Mouse (Mus musculus): Measurements from ENCODE around the gene Fam222b. TPM values are rescaled to one million over a fixed set of nuclear protein-coding genes. Genes with fewer than 3 reads are reported as not detected.
A peak's percentile ranks its signal among the peaks of the same experiment; 100 is the strongest.

The Fam222b gene
- polyA plus RNA-seq, 1 experiment, result 36.5 TPM

DNA sequence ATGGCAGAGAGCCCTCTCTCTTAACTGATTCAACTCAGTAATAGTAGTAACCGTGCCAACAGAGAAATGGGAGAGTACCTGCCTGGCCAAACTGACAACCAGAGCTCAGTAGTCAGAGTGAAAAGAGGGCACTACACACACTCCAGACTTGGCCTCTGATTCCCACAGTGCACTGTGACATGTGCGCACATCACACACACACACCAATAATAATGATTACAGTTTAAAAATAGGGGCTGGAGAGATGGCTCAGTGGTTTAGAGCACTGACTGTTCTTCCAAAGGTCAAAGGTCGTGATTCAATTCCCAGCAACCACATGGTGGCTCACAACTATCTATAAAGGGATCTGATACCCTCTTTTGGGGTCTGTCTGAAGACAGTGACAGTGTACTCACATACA, 43.6 kb downstream of the Fam222b start:
- no peak for DNase-seq (ENCODE audit: low read depth)
- TF ChIP-seq POLR2A (IDR thresholded peaks at IDR 0.05; ENCODE audit: borderline replicate concordance, extremely low read depth, insufficient read depth, insufficient read length, poor library complexity, severe bottlenecking) (no peak), CTCF (IDR thresholded peaks at IDR 0.05; ENCODE audit: borderline replicate concordance, extremely low read depth, insufficient read depth, insufficient read length) (no peak)

DNA sequence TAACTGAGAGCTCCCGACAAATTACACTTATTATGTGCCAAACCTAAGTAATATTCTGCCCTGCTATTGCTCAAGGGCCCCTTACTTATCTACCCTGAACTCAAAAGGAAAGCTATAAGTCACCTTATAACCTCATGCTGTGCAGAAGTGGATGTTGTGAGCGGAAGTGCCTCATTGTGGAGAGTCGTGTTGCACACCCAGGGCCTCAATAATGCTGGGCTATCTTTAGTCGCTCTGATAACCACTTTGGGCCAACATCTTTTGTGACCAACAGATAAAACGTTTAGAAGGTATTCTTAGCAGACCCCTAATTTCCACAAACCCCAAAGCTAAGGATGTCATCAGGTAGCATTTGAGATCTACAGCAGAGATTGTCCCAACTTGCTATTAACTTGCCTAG, 46.2 kb downstream of the Fam222b start:
- no peak for DNase-seq (ENCODE audit: low read depth)
- TF ChIP-seq CTCF (IDR thresholded peaks at IDR 0.05; ENCODE audit: borderline replicate concordance, extremely low read depth, insufficient read depth, insufficient read length) (no peak), POLR2A (IDR thresholded peaks at IDR 0.05; ENCODE audit: borderline replicate concordance, extremely low read depth, insufficient read depth, insufficient read length, poor library complexity, severe bottlenecking) (no peak)

- no peak for DNase-seq (ENCODE audit: low read depth)
- no peak for TF ChIP-seq POLR2A (IDR thresholded peaks at IDR 0.05; ENCODE audit: borderline replicate concordance, extremely low read depth, insufficient read depth, insufficient read length, poor library complexity, severe bottlenecking)
- no peak for TF ChIP-seq CTCF (IDR thresholded peaks at IDR 0.05; ENCODE audit: borderline replicate concordance, extremely low read depth, insufficient read depth, insufficient read length)
Measured at GRCm38 (mm10) chr11:78143520-78143919, 49.1 kb downstream of the Fam222b start.

- TF ChIP-seq POLR2A (IDR thresholded peaks at IDR 0.05; ENCODE audit: borderline replicate concordance, extremely low read depth, insufficient read depth, insufficient read length, poor library complexity, severe bottlenecking) (no peak), CTCF (IDR thresholded peaks at IDR 0.05; ENCODE audit: borderline replicate concordance, extremely low read depth, insufficient read depth, insufficient read length) (peak; percentile 24; the same call in 1 of the 2 replicates)
- no peak for DNase-seq (ENCODE audit: low read depth)
Measured at GRCm38 (mm10) chr11:78146168-78146567, 51.7 kb downstream of the Fam222b start.

DNA sequence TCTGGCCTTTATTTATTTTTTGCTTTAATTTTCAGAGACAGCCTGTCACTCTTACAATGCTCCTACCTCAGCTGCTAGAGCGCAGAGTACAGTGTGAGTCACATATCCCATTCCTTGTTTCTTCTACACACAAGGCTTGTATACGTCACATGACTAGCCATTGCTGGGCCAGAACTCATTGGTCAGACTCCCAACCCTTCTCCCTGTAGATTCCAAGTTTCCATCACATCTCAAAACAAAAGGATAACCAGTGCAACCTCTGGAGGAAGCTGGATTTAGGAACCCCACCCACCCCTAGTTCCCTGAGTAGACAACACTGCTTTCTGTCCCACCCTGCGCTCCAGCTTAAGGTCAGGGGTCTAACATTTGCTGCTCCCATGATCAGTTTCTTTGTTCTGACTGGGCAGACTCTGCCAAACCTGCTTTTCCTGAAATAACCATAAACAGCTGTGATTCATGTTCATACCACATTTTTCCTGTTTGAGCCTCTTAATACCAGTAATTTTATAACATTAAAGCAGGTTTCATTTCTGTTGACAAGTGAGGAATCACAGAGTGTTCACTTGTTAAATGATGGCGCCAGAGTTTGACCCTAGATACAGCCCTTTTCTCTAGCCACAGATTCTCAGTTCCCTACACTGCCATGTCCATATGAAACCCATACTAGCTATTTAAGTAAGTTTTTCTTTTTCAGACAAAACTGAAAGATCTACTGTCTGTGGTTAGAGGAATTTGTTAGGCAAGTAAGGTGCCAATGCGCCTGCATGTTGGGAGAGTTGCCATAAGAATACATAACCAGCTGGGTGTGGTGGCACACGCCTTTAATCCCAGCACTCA, 52.5 kb downstream of the Fam222b start:
- no peak for DNase-seq (ENCODE audit: low read depth)
- TF ChIP-seq POLR2A (IDR thresholded peaks at IDR 0.05; ENCODE audit: borderline replicate concordance, extremely low read depth, insufficient read depth, insufficient read length, poor library complexity, severe bottlenecking) (no peak), CTCF (IDR thresholded peaks at IDR 0.05; ENCODE audit: borderline replicate concordance, extremely low read depth, insufficient read depth, insufficient read length) (no peak)

DNA sequence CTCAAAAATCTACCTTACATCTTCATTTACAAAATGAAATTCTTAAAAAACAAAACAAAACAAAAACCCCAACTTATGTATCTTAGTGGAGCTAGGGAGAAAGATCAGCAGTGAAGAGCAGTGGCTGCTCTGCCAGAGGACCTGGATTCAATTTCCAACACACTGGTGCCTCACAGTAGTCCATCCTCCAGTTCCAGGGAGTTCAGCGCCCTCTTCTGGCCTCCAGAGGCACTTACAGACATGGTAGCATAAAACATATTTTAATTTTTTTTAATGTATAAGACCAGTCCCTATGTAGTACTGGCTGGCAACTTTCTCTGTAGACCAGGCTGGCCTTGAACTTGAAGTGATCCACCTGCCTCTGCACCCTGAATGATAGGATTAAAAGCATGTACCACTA, 56.7 kb downstream of the Fam222b start:
- TF ChIP-seq POLR2A (IDR thresholded peaks at IDR 0.05; ENCODE audit: borderline replicate concordance, extremely low read depth, insufficient read depth, insufficient read length, poor library complexity, severe bottlenecking) (no peak), CTCF (IDR thresholded peaks at IDR 0.05; ENCODE audit: borderline replicate concordance, extremely low read depth, insufficient read depth, insufficient read length) (peak; percentile 45; the same call in 1 of the 2 replicates)
- peak; percentile 51 for DNase-seq (ENCODE audit: low read depth)

DNA sequence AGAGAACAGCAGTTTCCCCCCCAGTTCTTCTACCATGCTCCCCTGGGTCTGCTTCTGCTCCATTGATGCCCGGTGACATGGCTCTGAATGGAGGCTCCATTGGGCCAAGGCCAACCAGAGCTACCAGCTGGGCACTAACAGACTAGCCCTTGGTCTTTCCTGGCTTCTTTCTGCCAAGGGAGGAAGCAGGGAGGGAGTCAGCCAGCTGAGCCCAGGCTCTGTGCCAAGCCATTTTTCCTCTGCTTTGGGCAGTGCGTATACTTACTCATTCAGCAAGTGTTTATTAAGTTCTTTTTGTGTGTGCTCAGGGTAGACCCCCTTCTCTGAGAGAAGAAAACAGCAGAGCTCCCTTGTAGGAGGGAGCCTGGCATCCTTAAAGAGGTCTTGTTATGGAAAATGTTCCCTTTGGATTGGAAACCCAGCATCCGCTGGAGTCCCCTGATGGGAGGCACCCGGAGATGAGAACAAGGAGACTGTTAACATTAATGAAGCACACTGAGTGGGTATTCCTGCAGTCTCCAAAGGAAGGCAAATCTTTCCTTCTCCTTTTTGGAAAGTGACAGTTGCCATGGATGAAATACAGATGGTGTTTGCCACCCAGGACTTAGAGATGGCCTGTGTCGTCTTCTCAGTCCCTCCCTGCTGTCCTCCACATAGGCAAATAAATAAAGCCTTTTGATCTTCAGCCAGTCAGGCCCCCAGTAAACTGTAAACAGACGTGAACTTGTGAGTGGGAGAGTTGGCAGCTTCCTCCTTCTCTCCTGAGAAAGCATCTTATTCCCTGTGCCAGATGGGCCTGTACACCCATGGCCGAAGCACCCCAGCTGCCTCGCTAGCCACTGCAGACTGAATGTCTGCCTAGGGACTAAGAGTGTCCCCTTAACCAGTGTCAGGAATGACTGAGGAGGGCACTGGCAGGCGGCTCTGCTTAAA, 58.1 kb downstream of the Fam222b start:
- peak; percentile 96 for DNase-seq (ENCODE audit: low read depth)
- no peak for TF ChIP-seq POLR2A (IDR thresholded peaks at IDR 0.05; ENCODE audit: borderline replicate concordance, extremely low read depth, insufficient read depth, insufficient read length, poor library complexity, severe bottlenecking)
- no peak for TF ChIP-seq CTCF (IDR thresholded peaks at IDR 0.05; ENCODE audit: borderline replicate concordance, extremely low read depth, insufficient read depth, insufficient read length)

DNA sequence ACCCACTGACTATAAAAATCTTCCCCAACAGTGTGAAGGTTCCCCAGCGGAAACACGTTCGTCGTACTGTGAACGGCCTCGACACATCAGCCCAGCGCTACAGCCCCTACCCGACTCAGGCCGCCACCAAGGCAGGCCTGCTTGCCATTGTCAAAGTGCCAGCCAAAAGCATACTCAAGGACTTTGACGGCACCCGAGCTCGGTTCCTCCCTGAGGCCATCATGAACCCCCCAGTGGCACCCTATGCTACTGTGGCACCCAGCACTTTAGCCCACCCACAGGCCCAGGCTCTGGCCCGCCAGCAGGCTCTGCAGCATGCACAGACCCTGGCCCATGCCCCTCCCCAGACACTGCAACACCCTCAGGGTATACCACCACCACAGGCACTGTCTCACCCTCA, 59.3 kb downstream of the Fam222b start:
- peak; percentile 62 for DNase-seq (ENCODE audit: low read depth)
- TF ChIP-seq CTCF (IDR thresholded peaks at IDR 0.05; ENCODE audit: borderline replicate concordance, extremely low read depth, insufficient read depth, insufficient read length), result no peak
- TF ChIP-seq POLR2A (IDR thresholded peaks at IDR 0.05; ENCODE audit: borderline replicate concordance, extremely low read depth, insufficient read depth, insufficient read length, poor library complexity, severe bottlenecking), result no peak

GRCm38 (mm10) chr11:78155674-78156073, 61.2 kb downstream of the Fam222b start:
- TF ChIP-seq CTCF (IDR thresholded peaks at IDR 0.05; ENCODE audit: borderline replicate concordance, extremely low read depth, insufficient read depth, insufficient read length) (no peak), POLR2A (IDR thresholded peaks at IDR 0.05; ENCODE audit: borderline replicate concordance, extremely low read depth, insufficient read depth, insufficient read length, poor library complexity, severe bottlenecking) (no peak)
- DNase-seq (ENCODE audit: low read depth), result no peak

DNA sequence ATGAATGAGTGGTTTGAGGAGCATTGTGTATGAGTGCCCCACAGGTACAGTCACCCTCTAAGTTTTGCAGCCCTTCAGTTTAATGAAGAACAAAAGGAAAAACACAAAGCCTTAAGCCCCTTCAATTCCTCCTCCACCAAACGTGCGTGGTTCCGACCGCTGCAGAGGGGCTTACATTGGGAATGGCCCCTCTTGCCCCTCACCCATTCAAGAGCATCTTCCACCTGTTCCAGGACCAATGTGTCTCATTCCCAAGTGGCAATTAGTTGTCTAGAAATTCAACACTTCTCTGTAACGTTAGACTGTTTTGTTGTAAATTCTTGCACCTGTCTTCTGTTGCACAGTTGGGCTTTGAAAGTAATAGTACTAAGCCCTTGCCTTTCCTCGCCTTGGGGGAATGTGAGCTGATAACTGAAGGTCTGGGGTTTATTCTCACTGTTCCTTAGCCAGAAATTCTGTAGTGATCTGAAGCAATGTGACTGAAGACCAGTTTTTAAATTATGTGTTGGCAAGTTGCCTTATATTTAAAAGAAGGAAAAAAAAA, 61.8 kb downstream of the Fam222b start:
- DNase-seq (ENCODE audit: low read depth), result no peak
- no peak for TF ChIP-seq POLR2A (IDR thresholded peaks at IDR 0.05; ENCODE audit: borderline replicate concordance, extremely low read depth, insufficient read depth, insufficient read length, poor library complexity, severe bottlenecking)
- no peak for TF ChIP-seq CTCF (IDR thresholded peaks at IDR 0.05; ENCODE audit: borderline replicate concordance, extremely low read depth, insufficient read depth, insufficient read length)

DNA sequence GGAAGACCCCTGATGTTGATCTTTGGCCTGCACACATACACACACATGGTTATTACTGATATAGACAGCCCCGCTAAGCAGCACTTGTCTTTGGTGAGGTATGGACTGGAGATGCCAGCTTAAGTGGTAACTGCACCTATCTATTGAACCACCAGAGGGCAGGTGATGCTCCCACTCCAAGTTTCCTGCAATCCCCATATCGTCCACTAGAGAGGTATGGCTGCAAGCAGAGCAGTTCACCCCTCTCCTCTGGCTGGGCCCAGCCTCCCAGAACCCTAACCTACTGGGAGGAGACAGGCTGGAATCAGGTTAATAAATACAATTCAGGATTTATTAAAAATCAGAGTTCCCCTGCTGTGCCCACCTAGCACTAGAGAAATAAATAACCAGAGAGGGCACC, 64.6 kb downstream of the Fam222b start:
- TF ChIP-seq CTCF (IDR thresholded peaks at IDR 0.05; ENCODE audit: borderline replicate concordance, extremely low read depth, insufficient read depth, insufficient read length) (peak; percentile 92), POLR2A (IDR thresholded peaks at IDR 0.05; ENCODE audit: borderline replicate concordance, extremely low read depth, insufficient read depth, insufficient read length, poor library complexity, severe bottlenecking) (no peak)
- peak; percentile 93 for DNase-seq (ENCODE audit: low read depth)
